Mouse (Mus musculus) stomach, postnatal 0 days (tissue): ENCODE measurements around the gene Tmem169. TPM values are rescaled to one million over a fixed set of nuclear protein-coding genes. Genes with fewer than 3 reads are reported as not detected.

Source experiments
- ATAC-seq: fragments of 200-750 bp; cut with Nextera tagmentation; 2 replicates; pipeline ENCODE4 v1.8.0; 2017; ENCODE audit not compliant: low FRiP score, low TSS enrichment
- DNase-seq: peaks from one replicate; pipeline ENCODE4 v3.0.0-alpha.2; 2016; ENCODE audit warnings: low spot score
- H3K27ac ChIP-seq: fragments of 300-500 bp; sonication (generic); replicated peaks from 2 replicates; pipeline ENCODE4 v1.5.1; 2014; ENCODE audit warnings: mild to moderate bottlenecking, control low read depth
- H3K27me3 ChIP-seq: fragments of 300-500 bp; sonication (generic); 2 replicates; pipeline ENCODE4 v1.6.1; 2014; ENCODE audit warnings: low read length; ENCODE audit not compliant: control insufficient read depth, insufficient read depth
- H3K36me3 ChIP-seq: fragments of 300-500 bp; sonication (generic); 2 replicates; pipeline ENCODE4 v1.6.1; 2014; ENCODE audit warnings: low read length, mixed read lengths; ENCODE audit not compliant: control insufficient read depth, insufficient read depth
- H3K4me1 ChIP-seq: fragments of 300-500 bp; sonication (generic); replicated peaks from 2 replicates; pipeline ENCODE4 v1.6.1; 2014; ENCODE audit warnings: antibody characterized with exemption; ENCODE audit not compliant: control insufficient read depth, insufficient read depth
- H3K4me2 ChIP-seq: fragments of 300-500 bp; sonication (generic); replicated peaks from 2 replicates; pipeline ENCODE4 v1.6.1; 2014; ENCODE audit warnings: low read depth, mild to moderate bottlenecking, control low read depth, moderate library complexity
- H3K4me3 ChIP-seq: fragments of 300-500 bp; sonication (generic); 2 replicates; pipeline ENCODE4 v1.5.1; 2014; ENCODE audit warnings: low read depth, low read length, control low read depth
- H3K9ac ChIP-seq: fragments of 300-500 bp; sonication (generic); 2 replicates; pipeline ENCODE4 v1.6.1; 2014; ENCODE audit warnings: mild to moderate bottlenecking, low read length, control low read depth, mixed read lengths
- H3K9me3 ChIP-seq: fragments of 300-500 bp; sonication (generic); 2 replicates; pipeline ENCODE4 v1.6.1; 2016; ENCODE audit warnings: low read length; ENCODE audit not compliant: control insufficient read depth
- CTCF ChIP-seq: IDR thresholded peaks from 2 replicates; pipeline ENCODE4 v1.5.1; 2016; ENCODE audit warnings: antibody characterized with exemption, low read depth, mild to moderate bottlenecking, moderate library complexity
- EP300 ChIP-seq: optimal IDR thresholded peaks from 2 replicates; pipeline ENCODE3; 2016; ENCODE audit warnings: antibody characterized with exemption
- WGBS: fragments of 180-500 bp; shearing (Covaris S2); extraction: QIAGEN DNeasy Blood & Tissue Kit; methylation state at CpG from one replicate; pipeline ENCODE4 v1.1.7; 2014; 5-methylcytosine and 5-hydroxymethylcytosine counted together
- polyA plus RNA-seq: library from polyadenylated mRNA; unstranded; fragments of >200 nt; fragmentation: Nextera tagmentation; extraction: Ambion mirVana; gene quantifications from 2 replicates; pipeline ENCODE4 v1.2.1, GENCODE M21; 2015

The Tmem169 gene
- polyA plus RNA-seq, 1 experiment from 2014 or later, result 0.69 TPM

- Histone ChIP-seq H3K4me1 (no peaks in the 10 kb centered on the region), H3K36me3 (peaks cover 8% of the 10 kb centered on the region), H3K9me3 (no peaks in the 10 kb centered on the region), H3K9ac (no peak overlapping the region), H3K27ac (no peak overlapping the region), H3K4me2 (no peak overlapping the region), H3K4me3 (no peak overlapping the region), H3K27me3 (no peaks in the 10 kb centered on the region)
- DNase-seq (no peak), ATAC-seq (no peak)
- TF ChIP-seq EP300 (no peak), CTCF (no peak)
- 76% methylated on average over 6 of the region's 6 CpGs for WGBS
Observed at GRCm38 (mm10) chr1:72347873-72348272, 63.7 kb downstream of the Tmem169 start.

Other genes with a start within 250 kb of the Tmem169 start
- gene Mreg, start 72.1 kb upstream of the Tmem169 start, polyA plus RNA-seq, result 34.6 and 37.7 TPM in 2 replicates
- 44.0 and 44.8 TPM in 2 replicates for gene Pecr, start 55 bp upstream of the Tmem169 start, polyA plus RNA-seq
- 21.1 and 23.5 TPM in 2 replicates for gene Xrcc5, start 23.1 kb downstream of the Tmem169 start, polyA plus RNA-seq